Mouse (Mus musculus): ENCODE data around the gene Men1.

DNA sequence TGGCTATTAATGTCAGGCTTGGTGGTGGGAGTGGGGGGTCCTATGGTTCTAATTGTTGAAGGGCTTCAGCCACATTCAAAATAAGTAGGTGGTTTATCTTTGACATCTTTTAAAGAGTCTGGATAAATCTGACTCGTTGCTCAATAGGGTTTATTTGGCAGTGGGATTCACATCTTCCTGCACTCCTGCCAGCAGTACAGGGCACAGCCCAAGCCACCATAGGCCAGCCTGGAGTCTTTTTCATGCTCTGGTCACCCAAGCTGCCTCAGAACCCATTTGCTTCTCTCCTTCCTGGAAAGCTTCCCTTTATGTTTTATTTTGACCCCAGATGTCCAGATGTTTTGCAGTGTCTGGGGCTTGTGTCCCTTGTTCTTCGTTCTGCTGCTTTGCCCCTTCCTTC, 41.9 kb downstream of the Men1 start:
- TF ChIP-seq CTCF (conservative IDR thresholded peaks at IDR 0.05; ENCODE audit: low read length) (no peak), POU5F1 (IDR thresholded peaks at IDR 0.05; ENCODE audit: borderline replicate concordance, low read length) (no peak), NANOG (IDR thresholded peaks at IDR 0.05; ENCODE audit: borderline replicate concordance, low read length) (no peak)

All from E14TG2a.4 (cell line).